Mouse (Mus musculus): Measurements from ENCODE around the gene Plekha7. TPM values are rescaled to one million over a fixed set of nuclear protein-coding genes. Genes with fewer than 3 reads are reported as not detected.

The Plekha7 gene
- polyA plus RNA-seq, 1 experiment from 2014 or later: 27.7 TPM

DNA sequence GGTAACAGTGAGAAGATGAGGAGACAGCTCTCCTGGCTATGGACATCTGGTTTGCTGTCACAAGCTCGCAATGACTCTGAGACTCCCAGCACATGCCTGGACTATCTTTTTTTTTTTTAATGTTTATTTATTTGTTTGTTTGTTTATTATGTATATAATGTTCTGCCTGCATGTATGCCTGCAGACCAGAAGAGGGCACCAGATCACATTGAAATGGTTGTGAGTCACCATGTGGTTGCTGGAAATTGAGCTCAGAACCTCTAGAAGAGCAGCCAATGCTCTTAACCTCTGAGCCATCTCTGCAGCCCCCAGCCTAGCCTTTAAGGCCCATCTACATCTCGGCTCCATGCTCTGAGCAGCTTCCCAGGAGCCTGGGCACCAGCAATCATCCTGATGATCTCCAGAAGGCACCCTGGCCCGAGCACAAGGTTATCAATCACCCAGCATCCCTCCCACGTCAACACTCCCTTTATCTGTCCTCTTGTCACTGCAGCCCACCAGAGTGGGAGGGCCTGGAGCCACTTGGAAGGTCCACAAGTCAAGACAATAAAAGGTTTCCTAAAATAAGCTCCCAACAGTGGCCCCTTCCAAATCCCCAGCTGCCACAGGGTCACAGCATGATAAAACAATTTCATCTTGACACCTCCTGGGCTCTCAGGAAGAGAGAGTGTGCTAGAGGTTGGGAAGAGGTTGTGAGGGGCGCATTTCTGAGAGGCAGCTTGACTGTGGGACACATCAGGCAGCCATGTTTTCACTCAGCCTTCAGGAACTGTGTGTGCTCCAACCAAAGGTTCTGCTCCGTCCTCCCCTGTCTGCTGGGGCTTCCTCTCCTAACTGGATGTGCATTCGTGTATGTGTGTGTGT is 63.6 kb downstream of the Plekha7 start:
- Histone ChIP-seq H3K36me3 (replicated peaks) (peaks cover 7% of the 10 kb centered on the region), H3K4me1 (peaks cover 57% of the 10 kb centered on the region), H3K4me3 (no peak overlapping the region), H3K9me3 (peaks cover 5% of the 10 kb centered on the region; the same call in 1 of the 2 replicates), H3K27ac (no peak overlapping the region), H3K27me3 (ENCODE audit: poor library complexity, severe bottlenecking) (peaks cover 2% of the 10 kb centered on the region; the same call in 1 of the 2 replicates)
- no peak for DNase-seq (ENCODE audit: extremely low spot score, low spot score)
- 74% methylated on average over 7 of the region's 7 CpGs for WGBS

DNA sequence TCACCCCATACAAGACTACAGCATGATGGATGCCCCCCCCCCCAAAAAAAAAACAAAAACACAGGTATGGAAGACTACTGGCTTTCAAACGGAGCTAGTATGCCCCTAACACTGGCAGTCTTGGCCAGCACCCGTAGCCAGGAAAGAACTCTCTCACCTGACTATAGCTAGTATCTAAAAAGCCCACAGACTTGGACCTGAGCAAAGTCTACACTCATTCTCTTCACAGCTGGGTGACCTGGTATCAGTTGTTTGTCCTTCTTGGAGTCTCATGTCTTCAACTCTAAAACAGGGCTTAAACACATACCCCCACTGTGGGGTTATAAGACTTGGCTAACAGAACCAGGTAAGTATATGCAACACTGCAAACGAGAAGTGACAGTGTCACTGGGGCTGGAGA is 65.4 kb downstream of the Plekha7 start:
- H3K36me3 ChIP-seq (replicated peaks): no peaks in the 10 kb centered on the region
- no peak for DNase-seq (ENCODE audit: extremely low spot score, low spot score)
- 85% methylated on average over 3 of the region's 3 CpGs for WGBS
- H3K4me3 ChIP-seq: no peak overlapping the region
- no peak overlapping the region for H3K27ac ChIP-seq
- no peaks in the 10 kb centered on the region for H3K9me3 ChIP-seq
- peaks cover 65% of the 10 kb centered on the region for H3K4me1 ChIP-seq
- H3K27me3 ChIP-seq (ENCODE audit: poor library complexity, severe bottlenecking): peaks cover 19% of the 10 kb centered on the region

DNA sequence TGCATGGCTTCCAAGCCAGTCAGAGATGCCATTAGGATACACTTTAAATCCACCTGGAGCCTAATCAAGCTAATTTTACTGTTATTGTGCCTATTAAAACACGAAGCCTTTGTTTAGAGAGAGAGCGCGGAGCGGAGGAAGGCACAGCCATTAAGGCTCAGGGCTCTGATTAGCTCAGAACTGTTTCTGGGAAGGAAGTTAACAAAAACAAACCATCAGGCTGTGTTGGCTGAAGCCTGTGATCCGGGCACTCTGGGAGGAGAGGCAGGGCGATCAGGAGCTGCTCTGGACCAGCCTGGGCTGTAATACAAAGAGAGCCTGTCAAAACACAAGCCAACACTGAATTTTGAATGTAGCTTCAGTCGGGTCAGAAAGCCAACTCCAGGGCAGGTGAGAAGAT is 66.6 kb downstream of the Plekha7 start:
- 0 out of 2 replicates have a peak overlapping the region, but pooled peaks have one; percentile 41 for H3K27ac ChIP-seq
- H3K36me3 ChIP-seq (replicated peaks): no peaks in the 10 kb centered on the region
- H3K9me3 ChIP-seq: no peaks in the 10 kb centered on the region
- H3K4me3 ChIP-seq: no peak overlapping the region
- H3K27me3 ChIP-seq (ENCODE audit: poor library complexity, severe bottlenecking): peaks cover 31% of the 10 kb centered on the region
- 56% methylated on average over 7 of the region's 7 CpGs for WGBS
- H3K4me1 ChIP-seq: peaks cover 65% of the 10 kb centered on the region
- DNase-seq (ENCODE audit: extremely low spot score, low spot score): no peak

DNA sequence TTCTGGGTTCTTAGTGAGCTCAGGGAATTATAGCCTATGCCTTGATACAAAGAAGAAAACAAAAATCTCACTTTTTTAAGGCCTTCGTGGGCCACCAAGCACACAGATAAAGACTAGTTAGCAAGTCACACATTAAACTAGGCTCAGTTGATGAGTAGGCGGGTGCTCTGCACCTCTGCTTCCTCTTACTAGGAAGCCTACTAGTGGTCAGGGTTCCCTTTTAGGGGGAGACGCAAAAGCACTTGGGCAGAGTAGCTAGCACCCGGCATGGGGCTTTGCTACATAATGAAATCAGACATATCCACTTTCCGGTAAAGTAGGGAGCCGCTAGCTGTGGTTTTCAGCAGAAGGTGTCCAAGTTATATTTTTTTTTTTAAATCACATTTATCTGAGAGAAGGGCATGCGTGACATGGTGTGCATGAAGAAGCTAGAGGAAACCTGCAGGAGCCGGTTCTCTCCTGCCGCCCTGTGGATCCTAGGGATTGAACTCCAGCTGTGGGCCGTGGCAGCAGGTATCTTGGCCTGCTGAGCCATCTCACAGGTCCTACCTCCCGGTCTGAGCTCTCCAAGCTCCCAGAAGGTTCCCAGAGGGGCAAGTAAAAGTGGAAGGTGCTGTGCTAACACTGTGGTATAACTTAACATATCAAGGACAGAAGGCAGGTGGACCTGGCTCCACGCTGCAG is 67.2 kb downstream of the Plekha7 start:
- H3K36me3 ChIP-seq (replicated peaks): no peaks in the 10 kb centered on the region
- H3K9me3 ChIP-seq: no peaks in the 10 kb centered on the region
- H3K27ac ChIP-seq: 0 out of 2 replicates have a peak overlapping the region, but pooled peaks have one; percentile 41
- H3K27me3 ChIP-seq (ENCODE audit: poor library complexity, severe bottlenecking): peaks cover 38% of the 10 kb centered on the region
- H3K4me3 ChIP-seq: no peak overlapping the region
- H3K4me1 ChIP-seq: peaks cover 67% of the 10 kb centered on the region
- 81% methylated on average over 12 of the region's 12 CpGs for WGBS
- no peak for DNase-seq (ENCODE audit: extremely low spot score, low spot score)

DNA sequence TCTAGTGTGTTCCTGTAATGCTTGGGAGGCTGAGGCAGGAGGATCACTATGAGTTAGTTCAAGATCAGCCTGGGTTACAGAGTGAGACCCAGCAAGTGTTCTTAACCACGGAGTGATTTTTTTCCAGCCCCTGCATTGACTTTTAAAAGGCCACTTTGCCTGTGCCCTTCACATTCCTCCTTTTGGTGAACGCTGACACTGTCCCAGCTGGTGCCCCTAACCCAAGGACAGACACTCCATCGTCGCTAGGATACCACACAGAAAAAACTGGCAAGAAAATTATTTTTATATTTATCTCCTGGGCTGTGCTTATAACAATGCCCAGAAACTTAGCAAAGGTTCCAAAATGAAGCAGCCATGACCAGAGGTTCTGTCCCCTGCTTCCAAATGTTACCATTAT is 67.8 kb downstream of the Plekha7 start:
- H3K36me3 ChIP-seq (replicated peaks): no peaks in the 10 kb centered on the region
- no peak overlapping the region for H3K4me3 ChIP-seq
- 85% methylated on average over 4 of the region's 4 CpGs for WGBS
- DNase-seq (ENCODE audit: extremely low spot score, low spot score): no peak
- peaks cover 41% of the 10 kb centered on the region for H3K27me3 ChIP-seq (ENCODE audit: poor library complexity, severe bottlenecking)
- H3K9me3 ChIP-seq: no peaks in the 10 kb centered on the region
- peaks cover 67% of the 10 kb centered on the region for H3K4me1 ChIP-seq
- no peak overlapping the region for H3K27ac ChIP-seq

DNA sequence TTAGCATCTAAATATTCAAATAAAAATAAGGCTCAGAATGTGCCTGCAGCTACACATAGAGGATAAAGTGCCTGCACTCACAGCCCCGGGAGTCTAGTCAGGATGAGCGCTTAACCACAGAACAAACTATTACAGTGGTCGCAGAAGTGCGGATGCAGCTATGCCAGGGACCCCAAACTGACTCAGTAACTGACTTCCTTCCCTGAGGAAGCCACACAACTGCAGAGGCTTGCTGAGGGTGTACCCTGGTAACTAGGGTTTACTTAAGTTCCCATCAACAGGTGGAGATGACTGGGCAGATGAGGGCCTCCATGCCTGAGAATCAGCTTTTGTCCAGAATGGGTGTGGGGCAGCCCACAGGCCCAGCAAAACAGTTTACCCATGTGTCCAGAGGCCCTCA is 69.9 kb downstream of the Plekha7 start:
- H3K27me3 ChIP-seq (ENCODE audit: poor library complexity, severe bottlenecking): peaks cover 41% of the 10 kb centered on the region
- no peak overlapping the region for H3K4me3 ChIP-seq
- no peak overlapping the region for H3K27ac ChIP-seq
- 70% methylated on average over 4 of the region's 4 CpGs for WGBS
- no peak for DNase-seq (ENCODE audit: extremely low spot score, low spot score)
- no peaks in the 10 kb centered on the region for H3K9me3 ChIP-seq
- H3K4me1 ChIP-seq: peaks cover 70% of the 10 kb centered on the region
- H3K36me3 ChIP-seq (replicated peaks): no peaks in the 10 kb centered on the region

DNA sequence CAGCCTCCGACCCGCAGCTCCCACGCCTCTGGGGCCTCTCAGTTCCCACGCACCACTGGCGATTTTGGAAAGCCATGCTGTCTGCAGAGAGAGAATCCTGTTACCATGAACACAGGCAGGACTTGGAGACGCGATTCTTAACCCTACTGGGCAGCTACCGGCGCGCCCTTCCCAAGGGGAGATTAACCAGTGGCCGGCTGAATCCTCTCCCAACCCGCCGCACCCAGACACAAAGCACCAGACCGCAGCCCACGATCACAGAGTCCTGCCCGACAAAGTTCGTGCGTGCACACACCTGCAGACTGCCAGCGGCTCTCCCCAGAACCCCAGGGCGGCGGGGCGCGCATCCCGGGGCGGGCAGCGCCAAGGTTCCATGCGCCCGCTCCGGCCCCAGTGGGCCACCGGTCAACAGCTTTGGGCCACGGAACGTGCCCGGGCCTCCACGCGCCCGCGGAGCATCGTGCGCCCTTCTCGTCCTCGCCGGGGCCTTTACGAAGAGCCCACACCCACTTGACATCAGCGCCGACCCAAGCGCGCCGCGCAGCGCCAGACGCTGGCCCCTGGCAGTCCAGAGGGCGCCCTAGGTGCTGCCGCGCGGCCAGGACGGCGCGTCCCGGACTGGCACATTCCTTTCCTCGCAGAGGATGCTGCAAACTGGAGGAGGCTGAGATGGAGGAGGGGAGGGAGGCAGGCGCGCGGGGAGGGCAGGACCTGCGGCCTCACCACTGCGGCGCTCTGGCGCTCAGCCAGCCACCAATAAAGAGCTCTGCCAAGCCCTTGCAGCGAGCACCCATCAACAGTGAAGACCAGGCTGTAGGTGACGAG is 70.8 kb downstream of the Plekha7 start:
- Histone ChIP-seq H3K4me1 (peaks cover 79% of the 10 kb centered on the region), H3K36me3 (replicated peaks) (no peaks in the 10 kb centered on the region), H3K4me3 (peak overlapping the region; percentile 58), H3K9me3 (no peaks in the 10 kb centered on the region), H3K27me3 (ENCODE audit: poor library complexity, severe bottlenecking) (peaks cover 41% of the 10 kb centered on the region), H3K27ac (peak overlapping the region; percentile 82)
- 1% methylated on average over 68 of the region's 69 CpGs for WGBS
- peak; percentile 38 for DNase-seq (ENCODE audit: extremely low spot score, low spot score)

DNA sequence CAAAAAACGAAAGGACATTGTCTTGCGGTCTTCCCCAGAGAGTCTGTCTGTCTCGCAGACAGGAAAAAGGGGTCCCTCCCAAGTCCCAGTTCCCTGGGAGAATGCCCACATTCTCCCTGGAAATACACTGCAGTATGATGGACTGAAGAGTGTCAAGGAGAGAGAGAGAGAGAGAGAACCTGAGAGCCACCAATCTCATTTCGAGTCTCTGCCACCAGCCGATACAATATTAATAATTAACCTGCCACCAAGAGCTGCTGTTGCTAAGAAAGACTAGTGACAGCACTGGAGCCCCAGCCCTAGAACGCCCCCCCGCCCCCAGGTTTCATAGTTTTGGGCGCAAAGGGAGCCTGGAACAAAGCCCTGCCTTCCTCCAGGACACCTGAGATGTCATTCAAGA is 71.6 kb downstream of the Plekha7 start:
- DNase-seq (ENCODE audit: extremely low spot score, low spot score): no peak
- Histone ChIP-seq H3K9me3 (no peaks in the 10 kb centered on the region), H3K4me3 (peak overlapping the region; percentile 58), H3K36me3 (replicated peaks) (no peaks in the 10 kb centered on the region), H3K4me1 (peaks cover 71% of the 10 kb centered on the region), H3K27me3 (ENCODE audit: poor library complexity, severe bottlenecking) (peaks cover 41% of the 10 kb centered on the region), H3K27ac (no peak overlapping the region)
- WGBS: 48% methylated on average over 8 of the region's 8 CpGs

DNA sequence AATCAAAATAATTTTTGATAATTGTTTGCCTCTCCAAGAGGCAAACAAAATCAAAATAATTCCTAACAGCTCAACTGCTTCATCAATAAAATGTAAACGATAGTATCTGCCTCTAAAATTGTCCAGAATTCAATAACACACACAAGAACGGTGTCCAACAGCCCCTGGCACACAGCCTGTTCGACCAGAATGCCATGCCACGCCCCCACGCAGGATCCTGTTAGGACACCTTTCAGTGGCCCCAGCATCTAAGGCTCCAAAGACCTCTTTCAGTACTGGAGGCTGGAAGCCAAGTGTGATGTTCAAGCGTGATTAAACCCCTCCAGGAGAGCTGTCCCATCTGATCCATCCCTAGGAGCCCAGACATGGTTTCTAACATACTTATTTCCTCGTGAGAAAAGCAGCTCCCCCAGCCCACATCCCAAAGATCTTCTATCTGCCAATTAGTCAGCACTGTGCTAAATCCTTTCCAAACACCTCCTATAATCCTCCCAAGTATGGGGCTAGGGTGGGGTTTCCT is 73.8 kb downstream of the Plekha7 start:
- peaks cover 37% of the 10 kb centered on the region for H3K27me3 ChIP-seq (ENCODE audit: poor library complexity, severe bottlenecking)
- peaks cover 65% of the 10 kb centered on the region for H3K4me1 ChIP-seq
- WGBS: 65% methylated on average over 7 of the region's 7 CpGs
- no peaks in the 10 kb centered on the region for H3K9me3 ChIP-seq
- DNase-seq (ENCODE audit: extremely low spot score, low spot score): no peak
- H3K27ac ChIP-seq: no peak overlapping the region
- no peaks in the 10 kb centered on the region for H3K36me3 ChIP-seq (replicated peaks)
- no peak overlapping the region for H3K4me3 ChIP-seq

DNA sequence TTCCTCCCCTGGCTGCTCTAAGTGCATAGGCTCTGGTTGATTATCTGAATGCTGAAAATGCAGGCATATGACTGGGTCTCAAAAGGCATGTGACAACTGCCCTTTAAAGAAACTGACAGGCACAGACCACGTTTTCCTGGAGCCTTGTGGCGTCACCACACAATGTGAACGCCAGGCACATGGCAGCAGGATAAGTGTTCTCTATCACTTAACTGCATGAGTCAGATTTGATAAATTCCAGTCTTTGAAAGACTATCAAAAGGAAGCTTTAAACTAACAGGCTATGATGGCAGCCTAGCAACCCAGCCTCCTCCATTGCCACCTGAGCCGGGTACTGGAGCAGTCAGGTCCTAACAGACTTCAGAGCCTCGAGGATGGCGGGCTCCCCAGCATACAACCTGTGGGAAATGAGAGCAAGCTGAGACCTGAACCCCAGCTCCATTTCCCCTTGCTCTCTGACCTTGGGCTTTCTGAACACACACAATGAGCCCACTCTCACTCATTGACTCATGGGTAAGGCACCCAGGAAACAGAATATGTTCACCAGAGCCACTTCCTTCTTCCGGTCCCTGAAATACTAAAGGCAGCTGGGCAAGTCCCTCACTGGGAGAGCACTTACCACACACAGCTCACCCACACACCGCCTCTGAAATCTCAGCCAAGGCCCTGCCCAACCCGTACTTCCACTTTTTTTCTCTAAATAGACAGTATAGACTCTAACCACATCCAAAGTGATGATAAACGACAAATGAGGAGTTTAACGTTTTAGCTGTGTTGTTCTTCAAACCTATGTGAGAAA is 77.2 kb downstream of the Plekha7 start:
- peaks cover 3% of the 10 kb centered on the region for H3K27me3 ChIP-seq (ENCODE audit: poor library complexity, severe bottlenecking)
- peaks cover 38% of the 10 kb centered on the region for H3K4me1 ChIP-seq
- H3K4me3 ChIP-seq: no peak overlapping the region
- no peak overlapping the region for H3K27ac ChIP-seq
- WGBS: 85% methylated on average over 11 of the region's 11 CpGs
- H3K9me3 ChIP-seq: no peaks in the 10 kb centered on the region
- no peak for DNase-seq (ENCODE audit: extremely low spot score, low spot score)
- H3K36me3 ChIP-seq (replicated peaks): no peaks in the 10 kb centered on the region

DNA sequence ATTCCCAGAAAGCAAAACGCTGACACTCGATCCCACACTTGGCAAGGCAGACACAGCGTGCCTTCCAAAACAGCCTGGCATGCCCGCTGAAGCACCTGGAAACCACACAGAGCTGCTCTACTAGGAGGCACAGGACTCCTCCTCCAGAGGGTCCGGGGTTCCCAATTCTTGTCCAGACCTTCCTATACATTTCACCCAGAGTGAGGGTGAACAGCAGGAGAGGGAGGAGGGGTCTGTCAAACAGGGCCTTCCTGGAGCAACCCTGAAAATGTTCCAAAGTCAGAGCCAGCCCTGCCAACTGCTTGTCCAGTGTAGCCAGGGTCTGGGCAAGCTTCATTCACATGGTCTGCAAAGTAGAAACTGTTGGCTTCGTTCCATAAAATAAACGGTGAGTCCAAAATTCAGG is 81.3 kb downstream of the Plekha7 start:
- Histone ChIP-seq H3K4me1 (peaks cover 37% of the 10 kb centered on the region), H3K9me3 (no peaks in the 10 kb centered on the region), H3K4me3 (no peak overlapping the region), H3K27me3 (ENCODE audit: poor library complexity, severe bottlenecking) (no peaks in the 10 kb centered on the region), H3K36me3 (replicated peaks) (no peaks in the 10 kb centered on the region), H3K27ac (no peak overlapping the region)
- 93% methylated on average over 7 of the region's 7 CpGs for WGBS
- DNase-seq (ENCODE audit: extremely low spot score, low spot score): no peak

DNA sequence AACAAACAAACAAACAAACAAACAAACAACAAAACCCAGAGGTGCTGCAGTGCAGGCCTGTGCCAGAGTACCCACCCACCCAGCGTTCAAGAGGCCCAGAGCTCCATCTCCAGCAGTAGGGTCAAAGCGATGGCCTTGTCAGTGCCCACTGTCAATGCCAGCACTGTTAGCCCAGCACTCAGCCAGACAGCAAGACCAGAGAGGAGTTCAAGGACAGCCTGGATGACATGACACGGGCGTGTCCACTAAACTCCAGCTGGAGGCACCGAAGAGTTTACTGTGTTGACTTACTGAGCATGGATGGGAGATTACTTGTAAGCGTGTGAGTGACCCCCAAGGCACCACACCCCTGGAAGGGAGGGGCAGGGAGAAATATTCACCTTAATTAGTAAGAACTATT is 81.9 kb downstream of the Plekha7 start:
- WGBS: 95% methylated on average over 6 of the region's 6 CpGs
- Histone ChIP-seq H3K27ac (no peak overlapping the region), H3K9me3 (no peaks in the 10 kb centered on the region), H3K4me3 (no peak overlapping the region), H3K27me3 (ENCODE audit: poor library complexity, severe bottlenecking) (no peaks in the 10 kb centered on the region), H3K4me1 (peaks cover 39% of the 10 kb centered on the region), H3K36me3 (replicated peaks) (no peaks in the 10 kb centered on the region)
- DNase-seq (ENCODE audit: extremely low spot score, low spot score): no peak

Measured in forebrain, embryonic 10.5 days (tissue).